9 mouse cellular contexts compared by ENCODE assay signal in genomic region chrX:77314384-77314783, GRCm38 (mm10).
A peak's percentile ranks its signal among the peaks of the same experiment; 100 is the strongest.
DNase-seq lines count a peak whose midpoint lies in the region; ATAC-seq lines count a peak whose summit lies in the region.
"Had no signal": no experiment of that assay in that cellular context is flagged by ENCODE, and none has a peak within 500 bp of the region (broad histone marks: within the 10 kb centered on the region; RNA-seq: fewer than 3 reads in every experiment).

No protein-coding gene starts in this region.

- H3K4me2 ChIP-seq in midbrain, embryonic 13.5 days (replicated peaks) = no peak overlapping the region
- H3K4me2 ChIP-seq: stomach, embryonic 15.5 days had no signal

- DNase-seq in CD4-positive, CD25-positive, alpha-beta regulatory T cell, adult 2 months (ENCODE audit: low read depth, low spot score) = peak; percentile 45
- DNase-seq in ovary, postnatal 14 days (ENCODE audit: low spot score) = peak; percentile 10
- no peak for DNase-seq in ovary, adult 18-20 months (ENCODE audit: low spot score)
- peak; percentile 73 to 74 for DNase-seq in cerebellum, postnatal 10 days
- DNase-seq in kidney, postnatal 10 days = peak; percentile 57
- DNase-seq in lung, postnatal 36 days = peak; percentile 75

- ATAC-seq in CD4-positive, CD25-positive, alpha-beta regulatory T cell, adult 4 months = no peak
- no peak for ATAC-seq in midbrain, embryonic 13.5 days

- no peaks in the 10 kb centered on the region for H3K9me3 ChIP-seq in midbrain, embryonic 13.5 days
- H3K9me3 ChIP-seq: stomach, embryonic 15.5 days had no signal

- no peaks in the 10 kb centered on the region for H3K36me3 ChIP-seq in midbrain, embryonic 13.5 days
- H3K36me3 ChIP-seq: stomach, embryonic 15.5 days had no signal

- no peaks in the 10 kb centered on the region for H3K27me3 ChIP-seq in midbrain, embryonic 13.5 days
- H3K27me3 ChIP-seq: stomach, embryonic 15.5 days had no signal

- H3K4me3 ChIP-seq in midbrain, embryonic 13.5 days (replicated peaks) = no peak overlapping the region
- H3K4me3 ChIP-seq: stomach, embryonic 15.5 days had no signal

- 68% methylated on average over 3 of the region's 3 CpGs for WGBS in midbrain, embryonic 13.5 days

- H3K9ac ChIP-seq in midbrain, embryonic 13.5 days (replicated peaks) = no peak overlapping the region
- H3K9ac ChIP-seq: stomach, embryonic 15.5 days had no signal

- H3K27ac ChIP-seq in midbrain, embryonic 13.5 days = no peak overlapping the region
- H3K27ac ChIP-seq: stomach, embryonic 15.5 days had no signal

- no peaks in the 10 kb centered on the region for H3K4me1 ChIP-seq in midbrain, embryonic 13.5 days (replicated peaks)
- H3K4me1 ChIP-seq: stomach, embryonic 15.5 days had no signal
